Mouse (Mus musculus) T-helper 1 cell (primary cell): ENCODE measurements around the gene Spata31d1d.
"Not testable (repeated sequence)": the region's sequence is repeated elsewhere in the genome, so short reads cannot be mapped to it uniquely, and the experiment has no call there.

Experiments used
- in situ Hi-C: fragments of 300-600 bp; cut with MboI, MseI; formaldehyde crosslinking; loops from one replicate; pipeline ENCODE4 v1.15.1; 2025; ENCODE audit warnings: high pct_unique_total_duplicates

The Spata31d1d gene

GRCm38 (mm10) chr13:59731652-59732051 lies at the start of gene Spata31d1d:
TSS of gene Spata31d1d (minus strand) at chr13:59731752.
- in situ Hi-C loops = no loop called here

- in situ Hi-C loops = loop anchor here (5.0 kb wide), 1 partner anchor 37 kb away; no protein-coding TSS in a partner anchor
Observed at GRCm38 (mm10) chr13:59779744-59780264, 48.3 kb upstream of the Spata31d1d start.

- in situ Hi-C loops = loop anchor here (5.0 kb wide), 1 partner anchor 38 kb away; no protein-coding TSS in a partner anchor
Observed at GRCm38 (mm10) chr13:59779213-59779612, 47.7 kb upstream of the Spata31d1d start.

DNA sequence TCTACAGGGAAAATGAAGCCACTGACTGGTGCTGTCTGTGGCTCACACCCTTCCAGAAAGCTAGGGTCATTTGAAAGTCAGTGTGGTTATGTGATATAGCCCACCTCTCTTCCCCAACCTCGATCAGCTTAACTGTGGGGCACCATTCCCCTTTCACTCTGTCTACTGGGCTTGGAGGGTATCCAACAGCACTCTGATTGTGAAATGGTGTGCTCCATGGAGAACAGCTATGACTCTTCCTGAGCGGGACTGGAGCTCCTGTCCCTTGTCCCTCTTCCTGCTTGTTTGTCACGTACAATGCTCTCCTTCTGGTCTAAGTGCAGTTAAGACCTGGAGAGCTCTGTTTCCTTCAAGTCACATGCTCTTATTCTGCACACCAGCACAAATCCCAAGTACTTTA lies 43.6 kb upstream of the Spata31d1d start:
- in situ Hi-C loops = loop anchor here (5.0 kb wide), 1 partner anchor 42 kb away; no protein-coding TSS in a partner anchor

- in situ Hi-C loops = no loop called here
Observed at GRCm38 (mm10) chr13:59771257-59771656, 39.7 kb upstream of the Spata31d1d start.

DNA sequence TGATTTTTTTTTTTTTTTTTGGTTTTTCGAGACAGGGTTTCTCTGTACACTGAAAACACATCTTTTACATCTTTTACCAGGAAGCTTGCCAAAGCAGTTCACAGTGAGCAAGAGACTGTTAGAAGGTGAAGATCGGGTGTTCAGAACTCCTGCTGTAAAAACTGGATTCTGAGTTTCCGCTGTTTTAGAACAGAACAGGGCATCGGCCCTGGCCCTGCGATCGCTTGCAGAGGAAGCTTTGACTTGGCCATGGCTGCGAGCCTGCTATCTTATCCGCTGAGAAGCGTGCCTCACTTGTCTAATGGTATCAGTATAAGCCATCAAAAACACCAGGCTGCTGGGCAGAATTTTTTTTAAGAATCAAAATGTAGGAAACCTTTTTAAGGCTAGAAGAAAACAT lies 39.3 kb upstream of the Spata31d1d start:
- in situ Hi-C loops = no loop called here

- in situ Hi-C loops = no loop called here
Observed at GRCm38 (mm10) chr13:59770164-59770562, 38.6 kb upstream of the Spata31d1d start.

DNA sequence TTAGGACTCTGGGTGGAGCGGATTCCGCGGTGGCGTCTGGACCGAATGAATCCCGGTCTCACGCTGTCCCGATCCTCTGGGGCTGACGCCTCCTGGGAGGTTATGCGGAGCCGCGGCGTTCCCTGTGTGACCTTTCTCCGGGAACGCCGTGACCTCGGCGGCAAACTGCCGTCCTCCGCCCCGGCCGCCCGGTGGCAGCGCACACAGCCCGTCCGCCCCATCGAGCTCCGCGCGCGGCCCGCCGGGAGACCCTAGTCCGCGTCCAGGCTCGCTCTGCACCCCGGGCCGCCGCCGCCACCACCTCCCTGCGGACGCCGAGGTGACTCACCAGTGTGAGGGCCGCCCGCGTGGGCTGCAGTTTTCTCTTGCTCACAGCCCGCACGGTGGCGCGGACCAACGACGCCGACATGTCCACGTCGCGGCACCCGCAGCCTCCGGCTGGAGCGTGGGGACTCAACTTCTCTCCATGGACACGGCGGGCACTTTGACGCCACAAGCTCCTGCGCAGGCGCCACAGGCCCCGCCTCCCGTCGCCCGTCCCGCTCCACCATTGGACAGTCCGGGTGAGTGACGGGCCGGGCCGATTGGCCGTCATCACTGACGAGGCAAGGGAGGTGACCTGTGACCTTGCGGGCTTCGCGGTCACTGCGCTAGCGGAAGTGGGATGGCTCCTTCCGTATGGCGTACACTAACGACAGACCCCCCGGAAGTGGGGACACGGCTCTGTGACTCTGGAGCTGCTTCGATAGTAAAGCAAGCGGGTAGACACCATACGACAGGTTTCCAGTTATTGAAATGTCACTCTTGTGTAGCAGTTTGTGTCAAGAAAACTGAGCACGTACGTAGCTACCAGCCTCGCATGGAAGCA lies 38.0 kb upstream of the Spata31d1d start, which contains the start of gene Isca1:
Gene Isca1, minus strand, starts transcription at position 515 of the 868 bp plus-strand sequence.
- in situ Hi-C loops = no loop called here

GRCm38 (mm10) chr13:59768531-59768930 lies 37.0 kb upstream of the Spata31d1d start:
- in situ Hi-C loops = no loop called here

DNA sequence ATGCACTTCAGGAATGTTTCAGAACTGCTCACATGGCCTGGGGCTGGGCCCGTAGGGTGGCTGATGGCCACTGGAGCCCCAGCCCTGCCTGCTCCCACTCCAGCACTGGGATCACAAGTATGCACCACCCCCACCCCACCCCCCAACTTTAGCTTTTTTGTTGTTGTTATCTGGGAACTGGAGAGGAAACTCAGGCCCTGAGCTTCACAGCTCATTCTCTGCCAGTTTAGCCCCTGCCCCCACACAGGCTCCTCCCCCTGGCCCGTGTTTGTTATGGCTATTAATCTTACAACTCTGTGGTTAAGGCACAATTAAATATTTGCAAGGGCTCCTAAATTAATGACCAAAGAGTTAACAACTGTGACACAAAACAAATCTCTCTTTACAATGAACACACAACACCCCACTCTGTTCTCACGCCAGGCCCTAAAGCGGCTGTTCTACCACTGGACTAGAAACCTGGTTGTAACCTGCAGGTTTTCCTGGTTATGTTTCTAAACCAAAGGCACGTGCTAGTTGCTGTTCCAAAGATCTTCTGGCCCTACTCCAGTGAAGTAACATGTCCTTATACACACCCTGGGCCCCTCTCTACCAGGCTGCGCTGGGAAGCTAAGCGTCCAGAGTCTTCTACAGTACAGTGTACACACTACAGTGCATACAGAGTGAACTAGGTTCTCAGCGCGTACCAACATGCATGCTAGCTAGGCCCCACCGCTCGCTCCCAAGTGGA lies 35.4 kb upstream of the Spata31d1d start:
- in situ Hi-C loops = no loop called here

DNA sequence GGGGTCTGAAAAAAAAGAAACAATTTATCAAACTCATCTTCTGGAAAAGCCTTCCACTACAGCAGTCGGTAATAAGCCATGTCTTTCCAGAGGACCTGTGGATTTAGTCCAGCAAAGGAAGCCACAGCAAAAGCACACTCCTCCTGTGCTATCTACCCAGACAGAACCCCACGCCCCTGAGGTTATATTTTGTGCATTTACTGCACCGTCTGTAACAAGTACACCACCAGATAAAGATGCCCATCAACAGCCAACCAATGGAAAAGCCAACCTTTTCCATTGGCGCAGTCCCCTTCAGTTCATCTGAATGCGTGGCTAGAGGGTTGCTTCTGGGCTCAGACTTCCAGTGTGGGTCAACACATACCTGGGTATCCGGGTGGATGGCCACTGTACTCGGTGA lies 31.2 kb upstream of the Spata31d1d start:
- in situ Hi-C loops = no loop called here

GRCm38 (mm10) chr13:59756906-59757305 lies 25.4 kb upstream of the Spata31d1d start:
- in situ Hi-C loops = no loop called here

DNA sequence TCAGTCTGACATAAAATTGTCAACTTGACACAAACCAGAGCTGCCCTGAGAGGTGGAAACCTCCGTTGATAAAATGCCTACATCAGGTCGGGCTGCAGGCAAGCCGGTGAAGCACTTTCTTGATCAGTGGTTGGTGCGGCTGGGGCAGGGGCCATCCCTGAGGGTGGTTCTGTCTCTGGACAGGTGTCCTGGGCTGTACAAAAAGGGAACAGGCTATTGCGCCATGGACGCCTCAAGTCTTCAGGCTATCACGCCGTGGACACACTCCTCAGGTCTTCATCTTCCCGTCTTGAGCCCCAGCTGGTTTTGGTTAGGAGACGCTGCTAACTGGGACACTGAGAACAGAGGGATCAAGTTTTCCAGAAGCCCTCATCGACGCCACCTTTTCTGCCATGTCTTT lies 18.8 kb upstream of the Spata31d1d start:
- in situ Hi-C loops = no loop called here

DNA sequence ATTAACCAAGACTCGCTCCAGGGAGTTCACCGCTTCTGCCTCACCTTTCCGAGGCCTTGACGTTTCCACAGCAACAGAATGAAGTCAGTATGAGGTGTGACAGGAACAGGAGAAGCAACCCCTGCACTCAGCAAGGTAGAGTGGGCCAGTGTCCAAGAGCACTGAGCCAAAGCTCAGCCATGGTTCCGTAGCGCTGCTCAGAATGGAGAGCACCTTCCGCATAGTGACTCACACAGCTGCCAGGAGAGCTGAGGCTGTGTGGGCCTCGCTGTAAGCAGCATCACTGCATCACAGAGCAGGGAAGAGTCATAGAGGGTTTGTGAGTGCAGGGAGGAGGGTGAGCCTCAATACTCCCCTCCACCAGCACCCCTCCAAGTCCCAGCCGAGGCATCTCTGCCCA lies 15.2 kb upstream of the Spata31d1d start, which contains the start of gene 1700014D04Rik:
Gene 1700014D04Rik, minus strand, starts transcription at position 42 of the 400 bp plus-strand sequence.
- in situ Hi-C loops = no loop called here

DNA sequence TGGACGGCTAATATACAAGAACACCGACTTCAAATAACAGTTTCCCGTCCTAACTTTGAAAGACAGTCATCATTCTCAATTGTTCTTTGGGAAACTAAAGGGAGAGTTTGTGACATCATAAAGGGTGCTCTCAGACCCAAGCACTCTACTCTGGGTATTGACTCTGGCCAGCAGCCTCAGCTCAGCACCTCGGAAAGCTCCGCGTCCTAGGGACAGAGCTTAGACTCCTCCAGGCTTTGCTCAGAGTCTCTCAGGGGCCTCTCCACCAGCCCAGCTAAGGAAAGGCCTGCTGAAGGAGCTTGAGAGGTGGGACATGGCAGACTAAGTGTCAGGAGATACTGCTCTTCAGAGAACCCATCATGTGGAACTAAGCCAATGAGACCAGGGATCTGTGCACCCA lies 14.6 kb upstream of the Spata31d1d start:
- in situ Hi-C loops = no loop called here

GRCm38 (mm10) chr13:59745462-59745861 lies 13.9 kb upstream of the Spata31d1d start:
- in situ Hi-C loops = no loop called here

DNA sequence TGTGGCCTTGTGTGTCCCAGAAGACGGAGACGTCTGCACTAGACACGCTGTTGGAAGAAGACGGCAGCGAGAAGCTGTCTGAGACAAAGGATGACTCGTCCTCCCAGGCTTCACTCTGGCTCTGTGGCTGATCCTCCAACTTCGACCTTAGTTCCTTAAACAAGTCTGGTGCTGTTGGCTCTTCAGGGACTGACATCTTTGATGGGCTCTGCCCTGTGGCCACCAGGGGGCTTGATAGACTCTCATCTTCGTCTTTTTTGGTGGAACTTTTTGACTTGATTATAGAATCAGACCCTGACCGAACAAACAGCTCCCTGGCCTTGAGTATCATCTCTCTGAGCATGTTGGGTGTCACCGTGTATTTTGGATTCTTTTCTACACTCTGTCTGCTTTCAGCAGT lies 10.1 kb upstream of the Spata31d1d start:
- in situ Hi-C loops = no loop called here

DNA sequence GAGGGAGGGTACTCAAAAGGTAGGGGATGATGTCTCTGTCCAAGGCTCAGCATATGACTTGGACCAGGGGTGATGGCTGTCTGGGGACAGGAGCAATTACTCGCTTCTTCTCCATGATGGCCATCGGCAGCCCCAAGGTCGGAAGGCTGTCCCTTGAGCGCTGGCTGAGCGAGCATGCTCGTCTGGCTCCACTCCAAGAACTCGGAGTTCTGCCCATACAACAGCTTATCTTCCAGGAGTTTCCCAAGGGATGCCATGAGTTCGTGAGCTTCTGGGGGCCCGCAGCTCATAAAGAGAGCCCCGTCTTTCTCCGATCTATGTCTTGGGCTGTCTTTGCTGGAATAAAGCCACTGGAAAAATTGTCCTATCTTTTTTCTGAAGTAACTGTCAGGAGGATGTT lies 9.5 kb upstream of the Spata31d1d start:
- in situ Hi-C loops = no loop called here

GRCm38 (mm10) chr13:59739397-59739796 lies 7.8 kb upstream of the Spata31d1d start:
- in situ Hi-C loops = no loop called here

GRCm38 (mm10) chr13:59738455-59738854 lies 6.9 kb upstream of the Spata31d1d start:
- in situ Hi-C loops = no loop called here

- in situ Hi-C loops = no loop called here
Observed at GRCm38 (mm10) chr13:59735190-59735589, 3.6 kb upstream of the Spata31d1d start.

- in situ Hi-C loops = not testable (repeated sequence)
Observed at GRCm38 (mm10) chr13:59734347-59734746, 2.8 kb upstream of the Spata31d1d start.
